Mouse (Mus musculus): ENCODE data around the gene Sim1.

DNA sequence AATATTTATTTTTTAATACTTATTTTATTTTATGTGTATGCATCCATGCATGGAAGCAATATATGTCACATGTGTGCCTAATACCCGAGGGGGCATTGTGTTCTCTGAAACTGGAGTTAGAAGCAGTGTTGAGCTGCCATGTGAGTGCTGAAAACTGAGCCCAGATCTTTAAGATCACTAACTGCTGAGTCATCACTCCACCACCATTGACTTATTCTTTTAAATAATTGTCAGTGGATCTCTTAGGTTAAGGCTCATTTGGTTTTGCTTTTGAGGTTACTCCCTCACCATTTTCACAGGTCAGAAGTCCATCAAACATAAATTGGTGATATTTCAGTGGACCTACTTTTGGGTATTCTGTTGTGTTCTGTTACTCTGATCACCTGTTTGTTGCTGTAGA is 79.1 kb downstream of the Sim1 start:
- TF ChIP-seq CTCF (IDR thresholded peaks at IDR 0.05; ENCODE audit: low read depth, low read length) (no peak), POLR2A (IDR thresholded peaks at IDR 0.05; ENCODE audit: insufficient read depth, low read length) (no peak)
